Mouse (Mus musculus) midbrain, embryonic 16.5 days (tissue): ENCODE data around the gene 2010111I01Rik. TPM values are rescaled to one million over a fixed set of nuclear protein-coding genes. Genes with fewer than 3 reads are reported as not detected.
A peak's percentile ranks its signal among the peaks of the same experiment; 100 is the strongest.

Experiments
- ATAC-seq: fragments of 200-750 bp; cut with Nextera tagmentation; 2 replicates; pipeline ENCODE4 v1.8.0; 2017; ENCODE audit warnings: moderate TSS enrichment
- H3K27ac ChIP-seq: fragments of 300-500 bp; sonication (generic); 2 replicates; pipeline ENCODE4 v1.5.1; 2014; ENCODE audit warnings: mild to moderate bottlenecking, low read length, mixed read lengths
- H3K27me3 ChIP-seq: fragments of 300-500 bp; sonication (generic); 2 replicates; pipeline ENCODE4 v1.6.1; 2014; ENCODE audit warnings: low read depth, low read length, mixed read lengths; ENCODE audit not compliant: control insufficient read depth, insufficient read depth
- H3K36me3 ChIP-seq: fragments of 300-500 bp; sonication (generic); 2 replicates; pipeline ENCODE4 v1.6.1; 2014; ENCODE audit warnings: mild to moderate bottlenecking, low read length, moderate library complexity, mixed read lengths; ENCODE audit not compliant: control insufficient read depth, insufficient read depth
- H3K4me1 ChIP-seq: fragments of 300-500 bp; sonication (generic); 2 replicates; pipeline ENCODE4 v1.6.1; 2014; ENCODE audit warnings: mild to moderate bottlenecking, low read length, mixed read lengths; ENCODE audit not compliant: control insufficient read depth, insufficient read depth
- H3K4me2 ChIP-seq: fragments of 300-500 bp; sonication (generic); 2 replicates; pipeline ENCODE4 v1.6.1; 2014; ENCODE audit warnings: mild to moderate bottlenecking, low read length, mixed read lengths
- H3K4me3 ChIP-seq: fragments of 300-500 bp; sonication (generic); 2 replicates; pipeline ENCODE4 v1.5.1; 2014; ENCODE audit warnings: low read depth, mild to moderate bottlenecking, low read length, moderate library complexity, mixed read lengths
- H3K9ac ChIP-seq: fragments of 300-500 bp; sonication (generic); 2 replicates; pipeline ENCODE4 v1.6.1; 2014; ENCODE audit warnings: low read depth, low read length, mixed read lengths
- H3K9me3 ChIP-seq: fragments of 300-500 bp; sonication (generic); replicated peaks from 2 replicates; pipeline ENCODE4 v1.6.1; 2014; ENCODE audit warnings: mild to moderate bottlenecking, low read length, mixed read lengths; ENCODE audit not compliant: control insufficient read depth, poor library complexity, severe bottlenecking
- WGBS: fragments of 180-500 bp; shearing (Covaris S2); extraction: QIAGEN DNeasy Blood & Tissue Kit; methylation state at CpG from one replicate; pipeline ENCODE4 v1.1.7; 2014; 5-methylcytosine and 5-hydroxymethylcytosine counted together
- polyA plus RNA-seq: library from polyadenylated mRNA; unstranded; fragments of >200 nt; fragmentation: Nextera tagmentation; extraction: Ambion mirVana; gene quantifications from 2 replicates; pipeline ENCODE4 v1.2.1, GENCODE M21; 2015

2010111I01Rik gene
- polyA plus RNA-seq, 1 experiment from 2014 or later: 25.5 TPM

- 82% methylated on average over 5 of the region's 5 CpGs for WGBS
- H3K27me3 ChIP-seq: no peaks in the 10 kb centered on the region
- no peaks in the 10 kb centered on the region for H3K36me3 ChIP-seq
- no peak overlapping the region for H3K4me3 ChIP-seq
- no peak overlapping the region for H3K9ac ChIP-seq
- H3K4me1 ChIP-seq: peaks cover 10% of the 10 kb centered on the region; the same call in 1 of the 2 replicates
- no peaks in the 10 kb centered on the region for H3K9me3 ChIP-seq
- H3K4me2 ChIP-seq: no peak overlapping the region
- no peak for ATAC-seq
- no peak overlapping the region for H3K27ac ChIP-seq
Measured at GRCm38 (mm10) chr13:63032304-63032830, 67.7 kb downstream of the 2010111I01Rik start.

GRCm38 (mm10) chr13:63032958-63033357 lies 68.3 kb downstream of the 2010111I01Rik start:
- Histone ChIP-seq H3K4me2 (no peak overlapping the region), H3K9ac (no peak overlapping the region), H3K9me3 (no peaks in the 10 kb centered on the region), H3K36me3 (no peaks in the 10 kb centered on the region), H3K27ac (no peak overlapping the region), H3K27me3 (no peaks in the 10 kb centered on the region), H3K4me1 (peaks cover 11% of the 10 kb centered on the region; the same call in 1 of the 2 replicates), H3K4me3 (no peak overlapping the region)
- WGBS: 52% methylated on average over 8 of the region's 8 CpGs
- 0 out of 2 replicates have a peak, but pooled peaks have one; percentile 46 for ATAC-seq

- WGBS: 97% methylated on average over 2 of the region's 2 CpGs
- Histone ChIP-seq H3K27ac (no peak overlapping the region), H3K9me3 (no peaks in the 10 kb centered on the region)
Measured at GRCm38 (mm10) chr13:63033364-63033763, 68.7 kb downstream of the 2010111I01Rik start.

GRCm38 (mm10) chr13:63034666-63035065 lies 70.0 kb downstream of the 2010111I01Rik start:
- no peaks in the 10 kb centered on the region for H3K27me3 ChIP-seq
- H3K27ac ChIP-seq: no peak overlapping the region
- WGBS: 58% methylated on average over 4 of the region's 4 CpGs
- ATAC-seq: no peak
- H3K9ac ChIP-seq: no peak overlapping the region
- H3K4me1 ChIP-seq: peaks cover 14% of the 10 kb centered on the region
- H3K4me3 ChIP-seq: no peak overlapping the region
- H3K4me2 ChIP-seq: no peak overlapping the region
- no peaks in the 10 kb centered on the region for H3K36me3 ChIP-seq
- H3K9me3 ChIP-seq: no peaks in the 10 kb centered on the region

More at GRCm38 (mm10) chr13:63033364-63033763, 68.7 kb downstream of the 2010111I01Rik start:
- no peak overlapping the region for H3K4me2 ChIP-seq
- H3K4me1 ChIP-seq: peaks cover 11% of the 10 kb centered on the region; the same call in 1 of the 2 replicates
- H3K36me3 ChIP-seq: no peaks in the 10 kb centered on the region
- no peak for ATAC-seq
- no peak overlapping the region for H3K9ac ChIP-seq
- H3K27me3 ChIP-seq: no peaks in the 10 kb centered on the region
- H3K4me3 ChIP-seq: no peak overlapping the region

- WGBS: 51% methylated on average over 10 of the region's 10 CpGs
- Histone ChIP-seq H3K27me3 (no peaks in the 10 kb centered on the region), H3K9me3 (no peaks in the 10 kb centered on the region), H3K4me1 (peaks cover 7% of the 10 kb centered on the region), H3K9ac (no peak overlapping the region), H3K4me2 (no peak overlapping the region), H3K4me3 (no peak overlapping the region), H3K36me3 (no peaks in the 10 kb centered on the region), H3K27ac (no peak overlapping the region)
- no peak for ATAC-seq
Measured at GRCm38 (mm10) chr13:63037906-63038305, 73.2 kb downstream of the 2010111I01Rik start.

- Histone ChIP-seq H3K27ac (no peak overlapping the region), H3K27me3 (no peaks in the 10 kb centered on the region), H3K4me1 (peaks cover 5% of the 10 kb centered on the region; the same call in 1 of the 2 replicates), H3K9ac (no peak overlapping the region), H3K4me2 (no peak overlapping the region), H3K4me3 (no peak overlapping the region), H3K36me3 (no peaks in the 10 kb centered on the region), H3K9me3 (no peaks in the 10 kb centered on the region)
- no peak for ATAC-seq
- 78% methylated on average over 2 of the region's 2 CpGs for WGBS
Measured at GRCm38 (mm10) chr13:63038415-63038814, 73.7 kb downstream of the 2010111I01Rik start.

- 59% methylated on average over 1 of the region's 1 CpGs for WGBS
Measured at GRCm38 (mm10) chr13:63038871-63039270, 74.2 kb downstream of the 2010111I01Rik start.

GRCm38 (mm10) chr13:63039326-63039725 lies 74.6 kb downstream of the 2010111I01Rik start:
- H3K4me1 ChIP-seq: peaks cover 5% of the 10 kb centered on the region; the same call in 1 of the 2 replicates
- H3K4me3 ChIP-seq: no peak overlapping the region
- H3K27ac ChIP-seq: no peak overlapping the region
- H3K9ac ChIP-seq: no peak overlapping the region
- H3K27me3 ChIP-seq: no peaks in the 10 kb centered on the region
- no peaks in the 10 kb centered on the region for H3K36me3 ChIP-seq
- no peak overlapping the region for H3K4me2 ChIP-seq
- H3K9me3 ChIP-seq: no peaks in the 10 kb centered on the region
- 47% methylated on average over 6 of the region's 6 CpGs for WGBS
- peak; percentile 61 for ATAC-seq

More at GRCm38 (mm10) chr13:63038871-63039270, 74.2 kb downstream of the 2010111I01Rik start:
- no peaks in the 10 kb centered on the region for H3K9me3 ChIP-seq
- no peak overlapping the region for H3K4me3 ChIP-seq
- H3K36me3 ChIP-seq: no peaks in the 10 kb centered on the region
- no peaks in the 10 kb centered on the region for H3K27me3 ChIP-seq
- ATAC-seq: peak; percentile 54; the same call in 1 of the 2 replicates
- peaks cover 5% of the 10 kb centered on the region; the same call in 1 of the 2 replicates for H3K4me1 ChIP-seq
- H3K27ac ChIP-seq: no peak overlapping the region
- no peak overlapping the region for H3K4me2 ChIP-seq
- H3K9ac ChIP-seq: no peak overlapping the region

- Histone ChIP-seq H3K27ac (no peak overlapping the region), H3K4me3 (no peak overlapping the region), H3K9me3 (no peaks in the 10 kb centered on the region), H3K9ac (no peak overlapping the region), H3K27me3 (no peaks in the 10 kb centered on the region), H3K4me2 (no peak overlapping the region), H3K36me3 (no peaks in the 10 kb centered on the region), H3K4me1 (peaks cover 5% of the 10 kb centered on the region; the same call in 1 of the 2 replicates)
- no peak for ATAC-seq
- WGBS: 92% methylated on average over 2 of the region's 2 CpGs
Measured at GRCm38 (mm10) chr13:63039848-63040247, 75.2 kb downstream of the 2010111I01Rik start.
